Mouse (Mus musculus) spleen, embryonic (tissue): Measurements from ENCODE around the gene Rhobtb1.

Experiments
- CTCF ChIA-PET: fragments of 350-600 bp; sonication (Branson Sonifier 250); formaldehyde crosslinking; loops from one replicate; lab custom pipeline; 2022; lab: Charles Lee

Rhobtb1 gene

DNA sequence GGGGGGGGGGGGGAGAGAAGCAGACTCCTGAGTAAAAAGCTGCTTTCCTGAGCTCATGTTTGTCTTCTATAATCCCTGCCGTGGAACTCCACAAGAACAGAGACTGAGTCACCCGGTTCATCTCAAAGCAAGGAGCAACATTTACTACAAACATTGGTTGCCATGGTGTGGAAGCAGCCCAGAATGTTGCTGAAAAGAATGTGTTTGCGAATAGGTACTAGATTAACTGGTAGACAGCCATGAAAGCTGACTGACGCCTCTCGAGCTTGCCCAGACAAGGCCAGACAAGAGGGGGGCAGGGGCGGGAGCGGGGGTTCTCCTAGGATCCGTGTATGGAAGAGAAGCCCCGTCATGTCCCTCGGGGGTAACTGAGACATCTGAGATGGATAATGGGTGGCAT, 120.2 kb downstream of the Rhobtb1 start:
- CTCF ChIA-PET: no interaction called here

- CTCF ChIA-PET: no interaction called here
These were observed 123.0 kb downstream of the Rhobtb1 start for GRCm38 (mm10) chr10:69274275-69274674.

- CTCF ChIA-PET: no interaction called here
These were observed 123.5 kb downstream of the Rhobtb1 start for GRCm38 (mm10) chr10:69274705-69275104.

GRCm38 (mm10) chr10:69275811-69276775, 124.9 kb downstream of the Rhobtb1 start:
- CTCF ChIA-PET: no interaction called here

DNA sequence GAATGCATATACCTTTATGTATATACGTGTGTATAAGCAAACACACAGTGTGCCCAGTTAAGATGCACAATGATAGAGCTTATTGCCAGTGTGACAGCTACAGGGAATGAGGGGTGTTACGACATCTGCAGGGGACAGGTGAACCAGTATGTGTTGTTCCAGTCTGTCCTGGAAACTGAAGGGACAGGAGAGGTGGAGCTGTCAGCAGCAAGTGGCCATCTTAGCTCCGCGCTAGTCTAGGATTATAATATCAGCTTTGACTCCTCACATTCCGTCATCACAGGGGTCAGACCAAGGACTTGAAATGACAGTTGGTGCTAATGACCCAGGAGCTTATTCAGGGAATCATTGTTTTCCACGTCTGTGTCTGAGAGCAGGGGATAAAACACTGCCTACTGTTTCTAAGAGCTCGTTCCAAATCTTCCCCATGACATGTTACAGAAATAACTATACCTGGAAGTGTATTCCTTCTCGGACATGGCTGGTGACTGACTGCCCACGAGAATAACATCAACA, 125.7 kb downstream of the Rhobtb1 start:
- CTCF ChIA-PET: no interaction called here

DNA sequence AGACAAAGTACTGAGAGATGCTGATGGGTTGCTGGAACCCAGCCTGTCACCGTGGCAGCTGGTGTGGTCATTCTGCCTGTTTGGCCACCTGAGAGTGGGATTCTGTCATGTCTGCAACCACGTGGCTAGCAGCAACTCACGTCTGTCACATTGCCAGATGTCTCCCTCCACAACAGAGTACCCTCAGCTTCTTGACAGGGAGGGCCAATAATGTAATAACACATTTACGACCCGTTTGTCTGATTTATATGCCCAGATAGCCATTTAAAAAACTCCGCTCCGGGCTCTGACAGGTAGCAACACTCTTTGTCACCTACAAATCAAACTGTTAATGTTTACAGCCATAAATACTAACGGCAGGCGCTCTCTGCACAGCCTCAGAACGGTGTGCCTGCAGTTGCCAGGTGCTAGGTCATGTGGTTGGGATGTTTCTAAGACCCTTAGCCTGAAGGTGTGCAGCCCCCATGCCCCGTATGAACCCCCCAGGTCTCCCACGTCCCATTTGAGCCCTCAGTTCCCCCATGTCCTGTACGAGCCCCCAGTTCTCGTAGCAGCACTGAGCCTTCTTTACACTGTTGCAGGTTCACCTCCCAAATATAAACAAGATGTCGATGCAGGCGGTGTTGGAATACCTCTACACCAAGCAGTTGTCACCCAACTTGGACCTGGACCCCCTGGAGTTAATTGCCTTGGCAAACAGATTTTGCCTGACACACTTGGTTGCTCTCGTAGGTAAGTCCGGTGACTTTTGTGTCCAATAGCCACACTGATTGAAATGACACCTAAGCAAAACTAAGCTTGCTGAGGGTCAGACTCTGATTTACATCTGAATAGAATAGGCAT, 127.8 kb downstream of the Rhobtb1 start:
- CTCF ChIA-PET: no interaction called here

GRCm38 (mm10) chr10:69279607-69279978, 128.4 kb downstream of the Rhobtb1 start:
- CTCF ChIA-PET: no interaction called here

DNA sequence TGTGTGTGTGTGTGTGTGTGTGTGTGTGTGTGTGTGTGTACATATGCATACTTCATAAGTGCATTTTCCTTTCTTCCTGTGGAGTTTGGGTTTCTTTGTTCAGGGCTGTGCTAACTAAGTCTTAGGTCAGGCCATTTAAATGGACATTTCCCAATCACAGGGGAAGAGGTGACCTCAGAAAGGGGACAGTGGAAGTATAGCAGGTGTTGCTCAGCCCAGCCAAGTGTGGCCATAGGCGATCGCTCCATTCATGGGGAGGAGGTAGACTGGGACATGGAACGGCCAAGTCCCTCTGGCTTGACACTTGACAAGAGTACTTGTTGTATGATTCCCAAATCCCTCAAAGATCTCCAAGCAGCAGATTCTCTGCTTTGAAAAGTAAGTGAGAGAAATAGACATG, 135.7 kb downstream of the Rhobtb1 start:
- CTCF ChIA-PET: no interaction called here

DNA sequence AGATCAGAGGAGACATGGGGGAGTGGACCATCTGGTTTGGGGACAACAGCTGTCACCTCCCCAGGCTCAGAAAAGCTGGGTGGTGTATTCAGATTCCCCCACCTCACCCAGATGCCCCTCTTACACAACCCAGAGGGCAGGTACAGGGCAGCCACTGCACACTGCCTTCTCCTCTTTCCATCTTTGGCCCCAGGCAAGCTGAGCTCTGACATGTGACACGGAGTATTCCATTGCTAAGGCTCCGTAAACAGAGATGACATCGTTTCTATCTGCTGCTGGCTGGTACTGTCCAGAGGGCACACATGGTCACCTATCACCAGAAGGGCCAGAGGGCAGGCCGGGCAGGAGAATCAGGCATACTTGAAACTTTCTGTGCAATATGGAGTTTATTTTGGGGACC, 136.9 kb downstream of the Rhobtb1 start:
- CTCF ChIA-PET: no interaction called here

- CTCF ChIA-PET: no interaction called here
These were observed 137.5 kb downstream of the Rhobtb1 start for GRCm38 (mm10) chr10:69288720-69289119.

GRCm38 (mm10) chr10:69290736-69291135, 139.5 kb downstream of the Rhobtb1 start:
- CTCF ChIA-PET: interaction anchor here (0.6 to 0.7 kb wide), 2 partner anchors 43 to 854 kb away, joined by 3 read pairs; no protein-coding TSS in a partner anchor

DNA sequence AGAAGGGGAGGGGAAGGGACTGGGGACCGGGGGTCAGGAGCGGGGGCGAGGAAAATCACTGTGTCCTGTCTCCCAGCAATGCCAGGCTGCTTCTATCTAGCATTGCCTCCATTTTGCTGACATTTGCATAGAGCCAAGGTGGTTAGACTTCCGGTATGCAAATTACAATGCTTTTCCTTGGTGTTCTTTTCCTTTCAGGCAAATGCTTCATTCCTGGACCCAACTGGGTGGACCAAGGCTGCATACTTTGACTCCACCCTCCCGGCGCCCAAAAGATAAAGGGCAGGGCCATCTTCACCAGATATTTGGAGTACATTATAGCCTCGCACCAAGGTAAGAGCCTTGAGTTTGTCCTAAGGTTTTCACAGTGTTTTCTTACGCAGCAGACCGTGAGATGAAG, 144.7 kb downstream of the Rhobtb1 start:
- CTCF ChIA-PET: interaction anchor here (1.0 kb wide), 1 partner anchor 11 kb away, joined by 3 read pairs; no protein-coding TSS in a partner anchor

DNA sequence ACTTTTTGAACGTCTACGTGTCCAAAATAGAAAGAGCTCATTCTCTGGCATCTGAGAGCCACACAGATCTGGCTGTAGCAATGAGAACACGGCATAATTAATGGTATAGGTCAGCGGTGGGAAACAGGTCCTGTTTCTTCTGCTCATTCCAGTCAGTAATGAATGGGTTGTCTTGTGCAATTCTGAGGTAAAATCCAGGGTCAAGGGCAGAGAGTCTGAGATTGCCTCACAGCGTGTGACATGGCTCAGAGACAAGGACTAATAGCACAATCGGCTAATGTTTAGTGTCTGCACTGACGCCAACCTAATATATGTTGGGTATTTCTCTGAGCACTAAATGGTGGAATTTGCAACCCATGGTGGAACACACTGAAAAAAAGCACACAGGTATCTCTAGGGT, 148.8 kb downstream of the Rhobtb1 start:
- CTCF ChIA-PET: interaction anchor here (0.5 kb wide), 1 partner anchor 21 kb away, joined by 4 read pairs; no protein-coding TSS in a partner anchor

DNA sequence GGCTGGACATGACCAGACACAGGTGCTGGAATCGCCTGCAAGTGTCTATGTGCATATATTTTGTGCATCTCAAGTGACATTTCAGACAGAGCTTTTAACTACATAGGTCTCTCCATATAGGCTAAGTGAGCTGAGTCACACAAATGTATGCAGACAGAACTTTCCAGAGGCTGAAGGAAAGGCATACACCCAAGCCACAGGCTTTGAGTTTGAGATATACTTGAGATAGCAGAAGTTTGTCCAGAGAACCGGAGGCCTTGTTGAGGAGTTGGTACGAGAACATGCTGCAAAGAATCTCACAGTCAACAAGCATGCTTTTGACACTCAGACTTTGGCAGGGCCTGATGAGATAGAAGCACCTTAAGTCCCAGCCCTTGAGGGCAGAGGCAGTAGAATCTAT, 151.4 kb downstream of the Rhobtb1 start:
- CTCF ChIA-PET: interaction anchor here (1.1 kb wide), 1 partner anchor 17 kb away, joined by 6 read pairs; no protein-coding TSS in a partner anchor

DNA sequence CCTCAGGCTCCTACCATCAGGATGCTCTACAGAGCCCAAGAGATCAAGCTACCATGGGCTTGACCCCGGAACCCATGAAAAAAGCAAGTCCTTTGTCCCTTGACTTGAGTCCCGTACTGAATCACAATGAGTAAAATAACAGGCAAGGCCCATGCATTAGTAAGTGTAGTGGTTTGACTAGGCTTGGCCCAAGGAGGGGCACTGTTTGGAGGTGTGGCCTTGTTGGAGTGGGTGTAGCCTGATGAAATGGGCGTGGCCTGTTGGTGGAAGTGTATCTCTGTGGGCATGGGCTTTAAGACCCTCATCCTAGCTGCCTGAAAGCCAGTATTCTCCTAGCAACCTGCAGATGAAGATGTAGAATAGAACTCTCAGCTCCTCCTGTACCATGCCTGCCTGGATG, 153.6 kb downstream of the Rhobtb1 start:
- CTCF ChIA-PET: interaction anchor here (1.0 kb wide), 1 partner anchor 26 kb away, joined by 4 read pairs; no protein-coding TSS in a partner anchor

GRCm38 (mm10) chr10:69305600-69305999, 154.4 kb downstream of the Rhobtb1 start:
- CTCF ChIA-PET: interaction anchor here (0.6 to 1.4 kb wide), 5 partner anchors 16 to 112 kb away, joined by 3 to 7 read pairs (median 4); partner anchors contain the start of gene A930033H14Rik

- CTCF ChIA-PET: interaction anchor here (0.6 to 1.4 kb wide), 6 partner anchors 11 to 112 kb away, joined by 3 to 5 read pairs (median 4); partner anchors contain the start of gene A930033H14Rik
These were observed 155.0 kb downstream of the Rhobtb1 start for GRCm38 (mm10) chr10:69306205-69306604.

- CTCF ChIA-PET: interaction anchor here (0.5 to 1.4 kb wide), 3 partner anchors 24 to 95 kb away, joined by 3 to 4 read pairs (median 4); partner anchors contain the start of gene A930033H14Rik
These were observed 155.8 kb downstream of the Rhobtb1 start for GRCm38 (mm10) chr10:69307067-69307466.

- CTCF ChIA-PET: interaction anchor here (0.7 kb wide), 1 partner anchor 68 kb away, joined by 4 read pairs; no protein-coding TSS in a partner anchor
These were observed 157.9 kb downstream of the Rhobtb1 start for GRCm38 (mm10) chr10:69309109-69309508.

DNA sequence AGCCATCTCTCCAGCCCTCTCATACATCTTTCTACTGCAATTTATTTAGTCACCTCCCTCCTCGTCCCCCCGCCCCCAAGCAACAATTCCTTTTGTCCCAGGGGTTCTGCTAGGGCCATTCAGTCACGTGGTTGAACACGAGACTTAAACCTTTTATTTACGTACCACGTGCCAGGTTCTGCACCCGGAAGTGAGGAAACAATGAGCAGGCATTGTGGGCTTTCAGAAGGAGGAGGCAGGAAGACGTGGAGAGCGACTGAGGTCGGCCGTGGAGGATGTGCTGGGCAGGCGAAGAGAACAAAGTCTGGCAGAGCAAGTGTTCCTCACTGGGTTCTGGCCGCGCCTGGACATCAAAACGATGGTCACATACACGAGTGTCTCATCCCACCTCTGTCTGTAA, 160.6 kb downstream of the Rhobtb1 start:
- CTCF ChIA-PET: no interaction called here

DNA sequence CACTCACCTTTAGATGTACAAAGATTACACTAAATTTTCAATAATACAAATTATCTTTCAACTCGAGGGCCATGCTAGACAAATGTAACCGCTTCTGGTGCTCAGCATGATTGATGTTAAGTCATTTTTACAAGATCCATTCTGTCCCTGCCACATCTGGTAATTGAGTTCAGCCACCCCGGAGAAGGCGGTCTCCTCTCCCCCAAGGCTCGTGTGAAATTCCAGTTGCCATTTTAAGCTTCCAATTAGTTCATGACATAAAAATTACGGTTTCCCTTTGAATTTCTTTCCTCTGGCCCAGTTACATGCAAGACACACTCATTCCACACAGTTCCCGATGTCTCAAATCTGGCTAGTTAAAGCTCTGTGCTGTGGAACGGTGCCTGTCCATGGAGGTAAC, 162.7 kb downstream of the Rhobtb1 start:
- CTCF ChIA-PET: no interaction called here
